Mouse (Mus musculus) left cerebral cortex, postnatal 25 days (tissue): ENCODE data around the gene Fnip2. TPM values are rescaled to one million over a fixed set of nuclear protein-coding genes. Genes with fewer than 3 reads are reported as not detected.
"Not testable (repeated sequence)": the region's sequence is repeated elsewhere in the genome, so short reads cannot be mapped to it uniquely, and the experiment has no call there.

ENCODE experiments used
- DNase-seq, 2 experiments: peaks; one replicate each; pipeline ENCODE4 v3.0.0; 2022; ENCODE audit warnings: low spot score in 2 of 2, mixed read lengths in 1 of 2
- intact Hi-C: fragments of 180-260 bp; cut with DNase I; formaldehyde crosslinking; loops from one replicate; pipeline ENCODE4 v1.15.1; 2025
- total RNA-seq, 2 experiments: library from RNA; stranded (reverse); gene quantifications; 2 replicates each; pipeline ENCODE4 v1.2.3; 2021

Gene Fnip2
- total RNA-seq, result 10 to 100 TPM; 15.9 to 19.8 TPM

DNA sequence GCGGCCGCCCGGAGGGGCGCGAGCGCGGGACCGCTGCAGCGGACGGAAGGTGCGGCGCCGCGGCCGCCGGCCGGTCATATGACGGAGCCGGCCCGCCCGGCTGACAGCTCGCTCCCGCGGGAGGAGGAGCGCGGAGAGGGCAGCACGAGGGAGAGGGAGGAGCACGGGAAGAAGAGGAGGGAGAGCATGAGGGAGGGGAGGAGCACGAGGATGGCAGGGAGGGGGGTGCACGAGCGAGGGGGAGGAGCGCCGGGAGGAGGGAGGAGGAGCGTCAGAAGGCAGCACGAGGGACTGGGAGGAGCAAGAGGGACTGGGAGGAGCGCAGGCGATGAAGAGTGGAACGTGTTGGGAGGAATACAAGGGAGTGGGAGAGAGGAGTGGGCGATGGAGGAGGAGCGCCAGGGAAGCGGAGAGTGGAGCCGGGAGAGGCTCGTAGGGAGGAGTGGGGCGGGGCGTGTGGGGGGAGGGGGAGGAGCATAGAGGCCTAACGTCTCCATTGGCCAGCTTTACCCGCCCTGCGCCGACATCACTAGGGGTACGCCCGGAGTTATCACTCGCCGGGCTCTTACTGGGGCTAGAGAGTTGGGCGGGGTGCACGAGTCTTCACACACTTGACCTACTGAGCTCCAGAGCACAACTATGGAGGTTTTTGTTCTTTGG, at the start of gene Fnip2:
TSS of gene Fnip2 (minus strand) at position 94 of the 660 bp plus-strand sequence.
- DNase-seq, result peak; percentile 84 to 93
- intact Hi-C loops, result loop anchor here (2.0 to 5.0 kb wide), 3 partner anchors 36 to 281 kb away; partner anchors contain the start of gene Rapgef2

DNA sequence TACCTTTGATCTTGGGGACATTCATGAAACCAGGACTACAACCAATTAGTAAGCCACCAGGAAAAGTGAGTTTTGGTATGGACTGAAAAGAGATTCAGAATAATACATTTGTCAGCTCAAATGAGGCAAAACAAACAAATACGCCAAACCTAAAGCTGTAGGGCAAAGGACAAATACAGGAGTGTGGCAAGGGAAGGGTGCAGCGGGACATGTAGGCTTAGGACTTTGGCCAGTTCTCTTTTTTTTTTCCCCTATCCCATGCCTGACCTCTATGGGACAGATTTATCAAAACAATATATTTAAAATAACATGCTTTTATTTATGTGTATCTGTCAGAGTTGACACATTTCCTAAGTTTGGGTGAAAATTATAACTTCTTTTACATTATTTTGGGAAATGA, 42.3 kb upstream of the Fnip2 start:
- intact Hi-C loops, result no loop called here
- DNase-seq, result no peak

DNA sequence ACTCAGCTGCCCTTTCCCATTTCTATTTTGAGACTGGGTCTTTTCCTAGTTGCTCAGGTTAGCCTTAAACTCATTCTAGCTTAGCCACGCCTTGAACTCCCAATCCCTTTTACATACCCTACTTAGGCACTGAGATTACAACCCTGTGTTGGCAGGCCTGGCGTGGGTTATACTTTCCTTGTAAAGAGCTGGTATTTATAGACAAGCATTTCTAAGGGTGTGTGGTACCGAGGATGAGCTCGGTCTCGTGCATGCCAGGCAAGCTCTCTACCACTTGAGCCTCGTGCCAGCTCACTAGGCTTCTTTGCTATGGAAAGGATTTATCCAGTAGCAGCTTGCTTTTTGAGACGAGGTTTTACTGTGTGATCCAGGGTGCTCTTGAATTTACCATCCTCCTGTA, 27.9 kb upstream of the Fnip2 start:
- intact Hi-C loops, result no loop called here
- DNase-seq, result peak in 1 of 2 experiments; percentile 9

DNA sequence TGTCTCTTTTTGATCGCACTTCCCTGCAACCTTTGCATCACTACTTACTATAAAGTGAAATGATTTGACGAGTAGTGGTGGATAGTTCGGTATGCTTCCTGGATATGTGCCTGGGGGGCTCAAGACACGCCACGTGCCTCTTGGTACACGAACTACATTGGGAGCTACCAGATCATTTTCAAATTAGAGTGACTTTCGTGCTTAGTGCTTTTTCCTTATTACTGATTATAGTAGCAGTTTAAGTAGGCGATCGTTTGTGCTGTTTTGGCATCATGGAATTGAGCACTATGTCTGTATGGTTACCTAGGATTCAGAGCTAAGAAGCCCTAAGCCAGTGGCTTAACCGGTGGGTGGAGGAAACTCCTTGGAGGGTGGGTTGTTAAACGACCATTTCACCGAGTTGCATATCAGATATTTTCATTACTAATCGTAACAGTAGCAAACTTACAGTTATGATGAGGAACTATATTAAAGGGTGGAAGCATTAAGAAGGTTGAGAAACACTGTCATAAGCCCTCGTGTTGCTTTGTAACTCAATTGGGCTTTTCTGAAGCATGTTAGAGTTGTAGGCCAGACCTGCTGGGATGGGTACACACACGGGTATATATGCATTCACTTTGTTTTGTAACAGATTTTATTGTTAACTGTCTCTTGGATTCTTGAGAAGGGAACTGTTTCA, 24.3 kb upstream of the Fnip2 start:
- intact Hi-C loops, result no loop called here
- no peak for DNase-seq

DNA sequence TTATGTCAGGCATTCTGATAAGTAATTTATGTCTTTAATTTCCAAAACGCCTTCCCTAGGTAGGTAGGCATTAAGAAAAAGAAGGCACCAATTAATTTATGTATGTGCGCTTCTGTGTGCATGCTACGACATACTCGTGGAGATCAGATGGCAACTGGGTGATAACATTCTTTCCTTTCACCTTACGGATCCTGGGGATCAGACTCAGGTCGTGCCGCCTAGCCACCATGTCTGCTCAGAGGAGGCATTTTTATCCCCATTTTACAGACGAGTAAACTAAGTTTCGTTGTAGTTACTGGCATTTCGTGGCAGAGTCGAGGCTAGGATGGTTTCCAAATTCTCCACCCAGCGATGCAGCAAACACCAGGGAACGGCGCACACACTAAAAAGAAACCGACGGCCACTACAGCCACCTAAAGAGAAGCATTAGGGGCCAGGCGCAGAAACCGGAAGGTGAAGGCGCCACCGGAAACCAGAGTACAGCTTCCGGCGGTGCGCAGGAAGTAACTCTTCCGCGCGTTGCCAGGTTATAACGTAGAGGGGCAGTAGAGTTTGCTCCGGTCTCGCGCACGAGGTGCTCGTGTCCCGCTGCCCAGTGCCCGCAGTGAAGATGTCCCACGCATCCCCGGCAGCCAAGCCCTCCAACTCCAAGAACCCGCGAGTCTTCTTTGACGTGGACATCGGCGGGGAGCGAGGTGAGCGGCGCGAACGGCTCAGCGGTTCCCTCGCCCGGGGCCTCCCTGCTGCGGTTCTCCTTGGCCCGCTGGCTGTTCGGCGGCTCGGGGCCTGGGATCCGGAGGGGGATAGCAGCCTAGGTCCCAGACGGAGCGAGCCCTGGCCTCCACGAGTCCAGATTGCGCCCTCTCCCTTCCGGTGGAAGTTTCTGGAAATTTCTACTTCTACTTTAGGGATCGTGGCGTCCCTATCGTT, 23.5 kb upstream of the Fnip2 start, which contains the start of gene Ppid:
TSS of gene Ppid (plus strand) at position 480 of the 930 bp plus-strand sequence.
- intact Hi-C loops, result no loop called here
- DNase-seq, result peak; percentile 79 to 82

DNA sequence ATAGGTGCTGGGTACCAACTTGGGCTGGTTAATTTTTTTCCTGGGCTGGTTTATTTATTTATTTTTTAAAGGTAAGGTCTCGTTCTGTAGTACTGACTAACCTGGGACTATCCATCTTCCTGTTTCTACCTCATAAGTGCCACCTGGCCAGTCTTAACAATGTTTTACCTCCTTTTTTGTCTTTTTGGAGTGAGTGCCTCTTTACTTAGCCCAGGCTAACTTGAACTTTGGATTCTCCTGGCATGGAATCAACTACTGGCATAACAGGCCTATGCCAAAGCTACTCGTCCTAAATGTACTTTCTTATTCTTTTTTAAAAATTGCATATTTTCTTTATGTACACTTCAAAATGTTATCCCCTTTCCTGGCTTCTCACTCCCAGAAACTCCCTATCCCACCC, 22.1 kb upstream of the Fnip2 start:
- intact Hi-C loops, result loop anchor here (5.0 kb wide), 1 partner anchor 77 kb away; no protein-coding TSS in a partner anchor

DNA sequence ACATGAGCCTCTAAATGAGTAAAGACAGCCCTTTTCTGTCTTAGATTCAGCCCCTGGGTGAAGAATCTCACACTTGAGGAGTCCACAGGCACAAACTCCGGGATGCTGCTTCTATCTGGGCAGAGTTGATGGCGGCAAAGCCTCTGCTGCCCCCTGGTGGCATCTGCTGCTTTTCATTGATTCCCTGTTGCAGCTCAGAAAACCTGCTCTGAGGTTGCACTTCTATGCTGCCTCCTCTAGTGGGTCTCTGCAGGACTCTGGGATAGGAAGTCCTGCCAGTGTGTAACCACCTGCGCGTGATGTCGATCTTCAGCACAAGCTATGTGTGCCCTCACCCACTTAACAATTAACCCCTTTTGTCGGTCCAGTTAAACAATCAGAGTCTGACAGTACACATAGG, 19.2 kb upstream of the Fnip2 start:
- intact Hi-C loops, result loop anchor here (2.0 to 5.0 kb wide), 3 partner anchors 75 to 628 kb away; no protein-coding TSS in a partner anchor
- peak; percentile 94 to 96 for DNase-seq

More for the DNA sequence above, 22.1 kb upstream of the Fnip2 start:
- DNase-seq, result no peak

DNA sequence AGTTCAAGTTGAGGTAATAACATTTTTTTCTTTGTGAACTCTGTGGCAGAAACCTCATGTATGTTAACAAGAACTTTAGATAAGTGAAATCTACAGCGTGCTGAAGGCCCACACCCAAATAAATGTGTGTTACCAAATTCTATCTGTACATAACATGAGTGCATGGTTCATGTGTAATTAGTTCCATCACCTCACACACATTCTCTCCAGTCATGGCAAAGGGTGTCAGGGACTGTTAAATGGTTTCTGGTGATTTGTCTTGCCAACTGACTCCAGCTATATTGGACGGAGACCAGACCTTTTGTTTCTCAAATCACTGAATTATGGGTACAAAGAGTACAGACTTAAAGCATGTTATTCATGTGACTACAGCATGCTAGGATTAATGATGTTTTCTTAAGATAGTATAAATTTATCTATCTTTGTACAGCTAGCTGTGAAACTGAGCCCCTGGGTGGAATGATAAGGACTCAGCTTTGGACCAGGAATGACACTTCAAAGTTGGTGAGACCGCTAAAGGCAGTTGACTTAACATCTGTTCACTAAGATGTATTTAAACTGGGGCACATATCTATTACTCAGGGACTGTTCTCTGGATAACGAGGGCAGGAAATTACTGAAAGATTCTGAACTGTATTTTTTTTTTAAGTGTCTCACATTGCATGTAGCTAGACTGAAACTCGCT, 12.4 kb upstream of the Fnip2 start:
- intact Hi-C loops, result no loop called here
- DNase-seq, result no peak

DNA sequence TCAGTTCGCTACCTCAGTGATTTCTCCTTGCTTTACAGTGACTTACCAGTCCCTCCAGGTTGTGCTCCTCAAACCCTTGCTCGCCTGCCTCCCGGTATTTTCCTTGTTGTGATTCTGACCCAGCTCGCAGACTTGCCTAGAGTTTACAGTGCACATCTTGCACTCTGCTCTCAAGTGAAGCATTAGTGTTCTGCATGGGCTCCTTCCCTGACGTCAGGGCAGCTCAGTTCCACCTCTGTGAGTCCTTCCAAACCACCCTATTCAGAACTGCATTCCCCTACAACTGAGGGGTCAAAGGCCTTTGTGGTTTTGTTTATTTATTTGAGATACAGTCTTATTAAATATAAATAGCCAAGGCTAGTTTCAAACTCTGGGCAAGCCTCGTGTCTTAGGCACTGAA, 10.6 kb upstream of the Fnip2 start:
- DNase-seq, result no peak
- intact Hi-C loops, result no loop called here

DNA sequence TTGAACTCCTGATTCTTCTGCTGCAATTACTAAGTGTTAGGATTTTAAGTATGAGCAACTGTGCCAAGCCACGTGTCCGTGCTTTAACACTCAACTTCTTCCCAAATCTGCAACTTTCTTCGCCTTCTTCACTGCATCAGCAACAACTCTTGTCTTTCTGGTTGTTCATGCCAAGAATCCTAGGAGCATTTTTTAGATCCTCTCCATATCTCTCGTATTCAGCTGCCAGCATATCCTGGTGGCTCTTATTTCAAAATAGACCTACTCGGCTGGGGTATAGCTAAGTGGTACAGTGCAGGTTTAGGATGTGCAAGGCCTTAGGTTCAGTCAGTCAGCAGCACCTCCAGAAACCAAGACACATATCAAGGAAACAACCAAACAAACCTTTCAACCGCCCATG, 10.0 kb upstream of the Fnip2 start:
- peak in 1 of 2 experiments; percentile 58 for DNase-seq
- intact Hi-C loops, result no loop called here

DNA sequence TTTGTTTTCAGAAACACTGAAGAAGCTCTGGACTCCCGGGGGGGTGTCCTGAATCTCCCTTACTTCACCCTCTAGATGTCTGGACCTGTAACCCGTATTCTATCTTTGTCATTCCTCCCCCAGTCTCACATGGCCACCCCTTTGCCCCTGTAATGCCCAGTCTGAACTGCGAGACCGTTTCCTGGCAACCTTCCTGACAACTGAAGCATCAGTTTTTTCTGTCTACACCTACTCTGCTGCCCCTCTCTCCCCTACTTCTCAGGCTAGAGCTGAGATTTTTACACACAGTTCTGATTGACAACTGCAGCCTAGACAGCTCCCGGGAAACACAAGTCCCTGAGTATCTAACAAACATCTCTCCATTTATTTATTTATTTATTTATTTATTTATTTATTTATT, 9.3 kb upstream of the Fnip2 start:
- DNase-seq, result no peak
- intact Hi-C loops, result no loop called here

DNA sequence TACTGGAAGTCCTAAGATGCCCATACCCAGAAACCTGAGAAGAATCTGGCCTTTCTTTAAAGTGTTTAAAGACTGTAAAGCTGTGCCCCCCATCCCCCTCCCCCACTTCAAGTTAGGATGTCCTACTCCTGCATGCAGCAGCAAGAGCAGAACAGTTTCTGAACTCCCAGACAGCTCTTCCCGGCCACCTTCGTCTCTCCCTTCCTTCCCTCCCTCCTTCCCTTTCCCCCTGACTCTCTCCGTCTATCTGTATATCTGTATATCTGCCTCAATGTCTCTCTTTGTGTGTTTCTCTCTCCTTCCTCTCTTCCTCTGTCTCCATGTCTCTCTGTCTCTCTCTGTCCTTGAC, 8.8 kb upstream of the Fnip2 start:
- intact Hi-C loops, result no loop called here

DNA sequence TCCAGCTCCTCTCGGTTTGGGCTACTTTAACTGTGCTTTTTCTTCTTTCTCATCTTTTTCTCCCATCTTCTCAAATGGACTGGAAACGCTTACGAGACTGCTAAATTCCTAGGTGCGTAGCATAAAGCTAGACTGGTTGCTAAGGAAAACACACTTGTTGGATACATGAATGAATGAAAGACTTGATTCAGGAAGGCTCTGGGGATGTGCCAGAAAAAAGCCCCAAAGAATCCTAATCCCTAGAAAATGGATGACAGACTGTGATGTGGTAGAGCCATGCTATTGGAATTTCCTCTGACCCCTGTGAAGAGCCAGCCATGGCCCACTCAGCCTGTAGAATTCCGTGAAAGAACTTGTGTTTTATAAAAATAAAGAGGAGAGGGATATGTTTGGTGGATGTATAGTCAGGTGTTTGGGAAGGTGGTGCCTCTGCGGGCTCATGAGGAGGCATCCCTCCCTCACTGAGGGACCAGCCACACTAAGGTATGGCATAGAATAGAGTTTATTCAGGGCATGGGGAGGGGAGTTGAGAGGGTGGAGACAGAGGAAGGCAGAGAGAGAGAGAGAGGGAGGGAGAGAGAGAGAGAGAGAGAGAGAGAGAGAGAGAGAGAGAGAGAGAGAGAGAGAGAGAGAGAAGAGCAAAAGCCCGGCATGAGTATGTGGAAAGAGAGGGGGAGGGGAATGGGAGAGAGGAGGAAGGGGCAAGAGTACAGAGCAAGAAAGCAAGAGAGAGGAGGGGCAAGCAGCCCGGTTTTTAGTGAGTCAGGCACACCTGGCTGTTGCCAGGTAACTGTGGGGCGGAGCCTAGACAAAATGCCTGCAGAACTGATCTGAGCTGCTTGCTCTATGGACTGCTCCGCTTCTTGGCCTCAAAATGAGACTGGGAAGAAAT, 8.2 kb upstream of the Fnip2 start:
- DNase-seq, result no peak
- intact Hi-C loops, result no loop called here

More for the DNA sequence above, 8.8 kb upstream of the Fnip2 start:
- no peak for DNase-seq

DNA sequence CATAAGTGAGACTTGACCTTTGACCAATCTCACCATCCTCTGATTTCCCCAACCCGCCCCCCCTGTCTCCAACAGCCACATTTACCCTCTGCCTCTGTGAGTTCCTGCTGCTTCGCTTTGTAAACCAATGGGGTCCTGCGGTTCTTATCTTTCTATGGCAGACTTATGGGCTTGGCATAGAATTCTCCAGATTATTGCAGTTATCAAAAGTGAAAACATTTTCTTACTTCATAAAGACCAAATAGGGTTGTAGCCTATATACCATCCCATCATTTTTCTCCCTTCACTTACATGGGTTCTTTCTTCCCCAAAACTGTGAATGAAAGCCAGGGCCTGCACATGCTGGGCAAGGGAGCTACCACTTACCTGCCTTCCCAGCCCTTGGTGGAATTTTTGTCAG, 6.7 kb upstream of the Fnip2 start:
- DNase-seq, result no peak
- intact Hi-C loops, result no loop called here

DNA sequence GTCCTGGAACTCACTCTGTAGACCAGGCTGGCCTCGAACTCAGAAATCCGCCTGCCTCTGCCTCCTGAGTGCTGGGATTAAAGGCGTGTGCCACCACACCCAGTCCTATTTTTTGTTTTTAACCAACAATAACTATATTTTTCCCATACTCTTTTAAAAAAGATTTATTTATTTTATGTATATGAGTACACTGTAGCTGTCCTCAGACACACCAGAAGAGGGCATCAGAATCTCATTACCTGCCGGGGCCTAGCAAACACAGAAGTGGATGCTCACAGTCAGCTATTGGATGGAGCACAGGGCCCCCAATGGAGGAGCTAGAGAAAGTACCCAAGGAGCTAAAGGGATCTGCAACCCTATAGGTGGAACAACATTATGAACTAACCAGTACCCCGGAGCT, 5.8 kb upstream of the Fnip2 start:
- DNase-seq, intact Hi-C loops: not testable (repeated sequence)

DNA sequence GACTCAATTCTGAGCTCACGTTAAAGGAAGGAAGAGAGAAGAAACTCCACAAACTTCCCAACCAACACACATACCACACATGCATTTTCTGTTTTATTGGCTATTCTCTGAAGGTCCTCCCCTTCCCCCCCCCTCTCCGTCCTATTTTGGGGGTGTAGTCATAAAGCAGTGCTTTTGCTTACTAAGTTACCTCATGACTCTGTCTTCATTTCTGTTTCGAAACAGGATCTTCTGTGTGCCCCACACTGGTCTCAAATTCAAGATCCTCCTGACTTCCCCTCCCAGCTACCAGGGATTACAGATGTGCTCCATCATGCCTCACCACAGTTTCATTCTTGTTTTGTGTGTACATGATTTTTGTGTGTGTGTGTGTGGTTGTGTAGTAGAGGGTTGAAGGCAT, 4.8 kb upstream of the Fnip2 start:
- intact Hi-C loops, result no loop called here
- DNase-seq, result no peak

DNA sequence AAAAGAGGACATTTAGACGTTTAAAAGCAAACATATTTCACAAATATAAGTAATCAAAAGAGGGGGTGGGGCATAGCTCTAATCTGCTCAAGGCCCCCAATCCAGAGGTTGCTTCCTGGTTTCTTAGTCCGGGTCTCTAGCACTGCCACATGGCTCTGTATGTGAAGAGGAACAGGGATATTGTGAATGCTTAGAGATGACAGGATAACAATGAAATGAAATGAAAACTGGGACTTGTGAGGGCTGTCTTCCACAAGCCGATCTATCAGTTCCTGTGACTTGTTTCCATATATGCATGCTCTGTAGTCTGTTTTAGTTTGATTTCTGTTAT, 1.7 kb upstream of the Fnip2 start:
- DNase-seq, result no peak
- intact Hi-C loops, result loop anchor here (5.0 kb wide), 2 partner anchors 37 to 52 kb away; no protein-coding TSS in a partner anchor

DNA sequence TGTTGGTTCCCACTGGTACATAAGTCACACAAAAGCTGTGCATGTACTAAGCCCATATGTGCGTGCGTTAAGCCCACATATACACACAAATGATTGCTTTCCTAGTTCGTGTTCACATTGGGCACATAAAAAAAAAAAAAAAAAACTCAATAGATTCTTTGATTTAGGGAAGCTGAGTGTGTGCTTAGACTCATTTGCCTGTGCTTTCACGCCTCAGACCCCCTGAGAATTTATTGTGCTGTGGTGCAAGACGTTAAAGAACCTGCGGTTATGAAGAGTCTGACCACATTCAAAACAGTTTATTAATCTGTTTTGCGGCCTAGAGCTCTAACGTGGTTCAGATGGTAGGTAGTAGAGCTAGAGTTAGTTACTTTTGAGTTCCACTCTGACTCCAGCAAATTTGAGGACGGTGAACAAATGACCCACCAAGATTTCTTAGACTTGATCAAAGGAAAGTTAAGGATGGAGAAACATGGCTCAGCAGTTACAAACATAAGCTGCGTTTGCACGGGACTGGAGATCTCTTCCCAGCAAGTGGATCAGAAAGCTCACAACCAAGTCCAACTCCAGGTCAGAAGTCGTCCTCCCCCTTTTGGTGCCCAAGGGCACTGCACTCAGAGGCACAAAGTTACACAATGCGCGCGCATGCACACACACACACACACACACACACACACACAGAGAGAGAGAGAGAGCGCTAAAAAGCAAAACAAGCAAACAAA, 1.2 kb upstream of the Fnip2 start:
- no peak for DNase-seq
- intact Hi-C loops, result loop anchor here (5.0 kb wide), 2 partner anchors 36 to 51 kb away; no protein-coding TSS in a partner anchor
